Mouse (Mus musculus): Measurements from ENCODE around the gene Tinagl1. TPM values are rescaled to one million over a fixed set of nuclear protein-coding genes. Genes with fewer than 3 reads are reported as not detected.

Gene Tinagl1
- polyA plus RNA-seq, 1 experiment from 2014 or later = 32.9 TPM

DNA sequence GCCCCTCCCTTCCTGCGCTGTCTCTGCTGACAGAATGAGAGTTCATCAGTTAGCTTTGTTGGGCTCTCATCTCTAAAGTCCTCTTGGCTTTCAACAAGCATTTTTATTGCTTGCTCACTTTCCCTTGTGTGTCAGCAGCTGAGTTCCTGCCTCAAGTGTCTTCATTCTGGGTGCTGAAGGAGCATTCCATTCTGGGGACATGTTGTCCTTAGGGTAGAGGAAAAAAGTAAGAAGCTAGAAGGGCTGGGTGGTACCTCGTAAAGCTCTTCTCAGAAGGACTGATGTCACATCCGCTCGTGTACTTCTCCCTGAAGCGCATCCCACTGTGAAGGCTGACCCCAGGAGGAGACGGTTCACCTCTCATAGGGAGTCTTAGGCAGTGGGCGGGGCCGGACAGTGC is 53.4 kb downstream of the Tinagl1 start:
- Histone ChIP-seq H3K4me3 (replicated peaks) (no peak overlapping the region), H3K4me1 (replicated peaks) (0 out of 2 replicates have a peak, but pooled peaks cover 4% of the 10 kb centered on the region), H3K9ac (no peak overlapping the region), H3K36me3 (peaks cover 56% of the 10 kb centered on the region), H3K4me2 (no peak overlapping the region), H3K9me3 (replicated peaks) (no peaks in the 10 kb centered on the region), H3K27ac (no peak overlapping the region), H3K27me3 (no peaks in the 10 kb centered on the region)
- 78% methylated on average over 8 of the region's 8 CpGs for WGBS (ENCODE audit: insufficient replicate concordance)
- ATAC-seq (ENCODE audit: low read depth) (no peak), DNase-seq (no peak)

DNA sequence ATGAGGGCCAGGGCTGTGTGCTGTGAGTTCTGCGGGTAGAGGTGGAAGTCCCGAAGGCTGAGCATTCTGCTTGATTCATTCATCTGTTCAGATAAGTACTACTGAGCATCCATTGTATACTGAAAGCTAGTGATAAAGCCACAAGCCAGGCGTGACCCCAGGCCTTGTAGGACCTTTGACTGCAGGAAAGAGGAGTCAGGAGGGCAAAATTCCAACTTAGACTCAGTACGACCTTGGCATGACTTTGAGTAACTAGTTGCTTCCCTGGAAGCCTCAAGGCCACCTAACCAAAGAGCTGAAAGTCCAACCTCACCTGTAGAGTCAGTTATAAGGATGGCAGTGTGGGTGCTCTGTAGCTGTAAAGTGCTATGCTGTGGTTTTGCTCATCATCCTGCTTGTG is 54.2 kb downstream of the Tinagl1 start:
- no peak for ATAC-seq (ENCODE audit: low read depth)
- Histone ChIP-seq H3K9me3 (replicated peaks) (no peaks in the 10 kb centered on the region), H3K4me2 (no peak overlapping the region), H3K4me1 (replicated peaks) (peaks cover 6% of the 10 kb centered on the region; the same call in 1 of the 2 replicates), H3K4me3 (replicated peaks) (no peak overlapping the region), H3K9ac (no peak overlapping the region), H3K27ac (no peak overlapping the region), H3K36me3 (peaks cover 48% of the 10 kb centered on the region), H3K27me3 (no peaks in the 10 kb centered on the region)
- DNase-seq = no peak
- WGBS (ENCODE audit: insufficient replicate concordance) = 61% methylated on average over 4 of the region's 4 CpGs

Other genes with a start within 250 kb of the Tinagl1 start
- not detected in 2 replicates for gene Spocd1, start 245.9 kb downstream of the Tinagl1 start, polyA plus RNA-seq (2015; fragmentation: Nextera tagmentation; extraction: Ambion mirVana)
- gene Adgrb2, start 190.3 kb downstream of the Tinagl1 start, polyA plus RNA-seq (2015; fragmentation: Nextera tagmentation; extraction: Ambion mirVana) = 0.03 and 0.27 TPM in 2 replicates
- 3.1 and 3.3 TPM in 2 replicates for gene Col16a1, start 127.3 kb downstream of the Tinagl1 start, polyA plus RNA-seq (2015; fragmentation: Nextera tagmentation; extraction: Ambion mirVana)
- 41.0 and 41.3 TPM in 2 replicates for gene Pef1, start 72.6 kb downstream of the Tinagl1 start, polyA plus RNA-seq (2015; fragmentation: Nextera tagmentation; extraction: Ambion mirVana)
- 0.05 TPM in 1 of 2 replicates, not detected in the other for gene Hcrtr1, start 35.8 kb downstream of the Tinagl1 start, polyA plus RNA-seq (2015; fragmentation: Nextera tagmentation; extraction: Ambion mirVana)
- not detected in 2 replicates for gene Gm853, start 47.3 kb upstream of the Tinagl1 start, polyA plus RNA-seq (2015; fragmentation: Nextera tagmentation; extraction: Ambion mirVana)
- gene Serinc2, start 104.1 kb upstream of the Tinagl1 start, polyA plus RNA-seq (2015; fragmentation: Nextera tagmentation; extraction: Ambion mirVana) = 0.99 and 1.6 TPM in 2 replicates
- 1.5 and 2.8 TPM in 2 replicates for gene Fabp3, start 133.5 kb upstream of the Tinagl1 start, polyA plus RNA-seq (2015; fragmentation: Nextera tagmentation; extraction: Ambion mirVana)
- not detected in 2 replicates for gene Gm10570, start 133.6 kb upstream of the Tinagl1 start, polyA plus RNA-seq (2015; fragmentation: Nextera tagmentation; extraction: Ambion mirVana)
- 50.2 and 57.6 TPM in 2 replicates for gene Zcchc17, start 184.8 kb upstream of the Tinagl1 start, polyA plus RNA-seq (2015; fragmentation: Nextera tagmentation; extraction: Ambion mirVana)
- 94.0 and 96.3 TPM in 2 replicates for gene Snrnp40, start 185.0 kb upstream of the Tinagl1 start, polyA plus RNA-seq (2015; fragmentation: Nextera tagmentation; extraction: Ambion mirVana)

Measured in liver, embryonic 13.5 days (tissue).